8 mouse cellular contexts compared by ENCODE assay signal in the genomic region with DNA sequence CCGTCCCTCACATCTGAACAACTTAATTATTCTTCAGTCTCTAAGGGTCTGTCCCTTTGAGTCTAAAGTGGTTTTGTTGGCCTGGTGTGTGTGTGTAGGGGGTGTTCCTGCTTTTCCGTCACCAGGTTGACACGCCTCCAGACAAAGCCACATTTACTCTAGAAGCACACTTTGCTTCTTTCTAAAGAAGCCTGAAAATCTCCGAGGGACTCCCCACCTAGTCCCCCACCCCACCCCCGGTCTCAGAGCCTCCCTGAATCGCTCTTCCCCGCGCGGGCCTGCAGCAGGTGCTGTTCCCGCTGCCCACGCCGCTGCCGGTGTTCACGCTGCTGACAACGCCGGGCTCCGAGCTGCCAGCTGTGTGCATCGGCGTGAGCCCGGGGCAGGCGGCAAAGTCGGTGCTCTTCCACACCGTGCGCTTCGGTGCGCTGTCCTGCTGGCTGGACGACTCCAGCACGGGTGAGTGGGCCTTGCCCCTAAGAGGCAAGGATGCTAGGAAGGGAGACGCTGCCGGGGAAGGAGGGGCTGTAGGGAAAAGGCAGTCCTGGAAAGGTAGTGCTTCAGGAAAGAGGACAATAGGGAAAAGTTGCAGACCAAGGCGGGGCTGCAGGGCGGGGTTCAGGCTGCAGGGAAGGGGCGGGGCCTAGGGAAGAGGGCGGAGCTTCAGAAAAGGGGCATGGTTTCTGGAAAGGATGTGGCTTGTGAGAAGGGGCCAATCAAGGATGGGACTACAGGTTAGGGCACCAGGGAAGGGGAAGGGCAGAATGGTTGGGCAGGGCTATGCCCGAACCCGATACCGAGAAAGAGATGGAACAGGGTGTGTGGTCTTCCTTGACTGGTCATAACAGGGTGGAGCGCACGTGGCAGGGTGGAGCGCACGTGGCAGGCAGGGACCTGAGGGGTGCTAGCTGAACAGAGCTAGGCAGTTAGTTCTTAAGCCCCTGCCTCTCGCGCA. TPM values are rescaled to one million over a fixed set of nuclear protein-coding genes. Genes with fewer than 3 reads are reported as not detected.
DNase-seq lines count a peak whose midpoint lies in the region; ATAC-seq and TF ChIP-seq lines count a peak whose summit lies in the region.
"Had no signal": no experiment of that assay in that cellular context is flagged by ENCODE, and none has a peak within 500 bp of the region (broad histone marks: within the 10 kb centered on the region; RNA-seq: fewer than 3 reads in every experiment).

No protein-coding gene starts in this region.

- peak overlapping the region; percentile 45 for H3K9ac ChIP-seq in intestine, embryonic 15.5 days
- peak overlapping the region; percentile 69 for H3K9ac ChIP-seq in liver, embryonic 13.5 days
- peak overlapping the region; percentile 55 for H3K9ac ChIP-seq in stomach, embryonic 15.5 days

- H3K4me1 ChIP-seq in cortical plate, adult 2 months (ENCODE audit: control insufficient read depth, insufficient read depth, low read length), result no peaks in the 10 kb centered on the region
- H3K4me1 ChIP-seq in intestine, embryonic 15.5 days (replicated peaks), result peaks cover 8% of the 10 kb centered on the region
- peaks cover 36% of the 10 kb centered on the region for H3K4me1 ChIP-seq in liver, embryonic 13.5 days (replicated peaks)
- 0 out of 2 replicates have a peak, but pooled peaks cover 11% of the 10 kb centered on the region for H3K4me1 ChIP-seq in stomach, embryonic 15.5 days

- peak; percentile 95 for ATAC-seq in intestine, embryonic 15.5 days
- ATAC-seq in liver, embryonic 13.5 days (ENCODE audit: low read depth), result peak; percentile 95
- ATAC-seq in stomach, embryonic 15.5 days (ENCODE audit: insufficient read depth, low FRiP score, low read depth), result peak; percentile 90

- intact Hi-C loops in gastrocnemius, postnatal 36 days (cut with DNase I), result no loop called here

- H3K27me3 ChIP-seq in intestine, embryonic 15.5 days (replicated peaks), result no peaks in the 10 kb centered on the region
- H3K27me3 ChIP-seq in liver, embryonic 13.5 days, result no peaks in the 10 kb centered on the region
- no peaks in the 10 kb centered on the region for H3K27me3 ChIP-seq in stomach, embryonic 15.5 days (replicated peaks)

- peak overlapping the region; percentile 88 for H3K4me2 ChIP-seq in intestine, embryonic 15.5 days (replicated peaks)
- H3K4me2 ChIP-seq in liver, embryonic 13.5 days, result peak overlapping the region; percentile 87
- H3K4me2 ChIP-seq in stomach, embryonic 15.5 days, result peak overlapping the region; percentile 97

- 5% methylated on average over 43 of the region's 43 CpGs for WGBS in intestine, embryonic 15.5 days
- WGBS in liver, embryonic 13.5 days (ENCODE audit: insufficient replicate concordance), result 5% methylated on average over 43 of the region's 43 CpGs
- WGBS in stomach, embryonic 15.5 days, result 4% methylated on average over 43 of the region's 43 CpGs

- no peaks in the 10 kb centered on the region for H3K36me3 ChIP-seq in intestine, embryonic 15.5 days
- H3K36me3 ChIP-seq in liver, embryonic 13.5 days, result peaks cover 3% of the 10 kb centered on the region; the same call in 1 of the 2 replicates
- no peaks in the 10 kb centered on the region for H3K36me3 ChIP-seq in stomach, embryonic 15.5 days

- TF ChIP-seq CTCF in cortical plate, adult 2 months (IDR thresholded peaks at IDR 0.05; ENCODE audit: extremely low read depth, insufficient read depth, low read length), result no peak

- TF ChIP-seq POLR2A in cortical plate, adult 2 months (IDR thresholded peaks at IDR 0.05; ENCODE audit: extremely low read depth, insufficient read depth, low read length), result no peak

- peak overlapping the region; percentile 17 for H3K4me3 ChIP-seq in cortical plate, adult 2 months (ENCODE audit: insufficient read depth, low read length)
- peak overlapping the region; percentile 46 for H3K4me3 ChIP-seq in intestine, embryonic 15.5 days (replicated peaks)
- peak overlapping the region; percentile 57 for H3K4me3 ChIP-seq in liver, embryonic 13.5 days (replicated peaks)
- peak overlapping the region; percentile 50 for H3K4me3 ChIP-seq in stomach, embryonic 15.5 days (replicated peaks)

- DNase-seq in ZHBTc4 (ENCODE audit: low read depth, low spot score), result peak; percentile 94
- DNase-seq in gastrocnemius, postnatal 36 days, result peak; percentile 49 to 56
- peak; percentile 70 for DNase-seq in liver, embryonic 13.5 days
- peak; percentile 72 for DNase-seq in naive thymus-derived CD4-positive, alpha-beta T cell, adult 2 months (ENCODE audit: low read depth)

- H3K27ac ChIP-seq in cortical plate, adult 2 months (ENCODE audit: insufficient read depth, low read length), result no peak overlapping the region
- peak overlapping the region; percentile 34; the same call in 1 of the 2 replicates for H3K27ac ChIP-seq in intestine, embryonic 15.5 days
- H3K27ac ChIP-seq in liver, embryonic 13.5 days, result peak overlapping the region; percentile 71
- peak overlapping the region; percentile 41; the same call in 1 of the 2 replicates for H3K27ac ChIP-seq in stomach, embryonic 15.5 days
- H3K27ac ChIP-seq: macrophage had no signal

- H3K9me3 ChIP-seq in intestine, embryonic 15.5 days, result no peaks in the 10 kb centered on the region
- H3K9me3 ChIP-seq in liver, embryonic 13.5 days (replicated peaks), result no peaks in the 10 kb centered on the region
- no peaks in the 10 kb centered on the region for H3K9me3 ChIP-seq in stomach, embryonic 15.5 days

RNA-seq across cellular contexts. Expression of a gene that starts 19.1 kb away (rescaled TPM):
- polyA plus RNA-seq in cortical plate, adult 2 months (2012; rRNA removed), result 2.2 and 2.8 TPM in 2 replicates
- under 1 TPM; 0.27 to 0.46 TPM for total RNA-seq in gastrocnemius, postnatal 36 days (2021)
- 6.3 and 7.7 TPM in 2 replicates for polyA plus RNA-seq in intestine, embryonic 15.5 days (2015; fragmentation: Nextera tagmentation; extraction: Ambion mirVana)
- 27.4 and 29.1 TPM in 2 replicates for polyA plus RNA-seq in liver, embryonic 13.5 days (2015; fragmentation: Nextera tagmentation; extraction: Ambion mirVana)
- 7.8 and 9.3 TPM in 2 replicates for polyA plus RNA-seq in stomach, embryonic 15.5 days (2015; fragmentation: Nextera tagmentation; extraction: Ambion mirVana)

RNA-seq across cellular contexts. Expression of a gene that starts 19.3 kb away (rescaled TPM):
- polyA plus RNA-seq in cortical plate, adult 2 months (2012; rRNA removed), result 307 and 320 TPM in 2 replicates
- total RNA-seq in gastrocnemius, postnatal 36 days (2021), result 100 to 1,000 TPM; 119 to 125 TPM
- polyA plus RNA-seq in intestine, embryonic 15.5 days (2015; fragmentation: Nextera tagmentation; extraction: Ambion mirVana), result 359 and 375 TPM in 2 replicates
- polyA plus RNA-seq in liver, embryonic 13.5 days (2015; fragmentation: Nextera tagmentation; extraction: Ambion mirVana), result 294 and 308 TPM in 2 replicates
- polyA plus RNA-seq in stomach, embryonic 15.5 days (2015; fragmentation: Nextera tagmentation; extraction: Ambion mirVana), result 370 and 373 TPM in 2 replicates

RNA-seq across cellular contexts. Expression of a gene that starts 38.8 kb away (rescaled TPM):
- polyA plus RNA-seq in cortical plate, adult 2 months (2012; rRNA removed), result 170 and 178 TPM in 2 replicates
- 10 to 100 TPM; 31.6 to 35.1 TPM for total RNA-seq in gastrocnemius, postnatal 36 days (2021)
- 340 and 361 TPM in 2 replicates for polyA plus RNA-seq in intestine, embryonic 15.5 days (2015; fragmentation: Nextera tagmentation; extraction: Ambion mirVana)
- 116 and 131 TPM in 2 replicates for polyA plus RNA-seq in liver, embryonic 13.5 days (2015; fragmentation: Nextera tagmentation; extraction: Ambion mirVana)
- 319 and 341 TPM in 2 replicates for polyA plus RNA-seq in stomach, embryonic 15.5 days (2015; fragmentation: Nextera tagmentation; extraction: Ambion mirVana)
